Mouse (Mus musculus) kidney, postnatal 36 days (tissue): ENCODE measurements around the gene Thap8.

Source experiments
- DNase-seq, 2 experiments: peaks; one replicate each; pipeline ENCODE4 v3.0.0; 2021 to 2022; ENCODE audit warnings: mixed read lengths in 2 of 2

The Thap8 gene

DNA sequence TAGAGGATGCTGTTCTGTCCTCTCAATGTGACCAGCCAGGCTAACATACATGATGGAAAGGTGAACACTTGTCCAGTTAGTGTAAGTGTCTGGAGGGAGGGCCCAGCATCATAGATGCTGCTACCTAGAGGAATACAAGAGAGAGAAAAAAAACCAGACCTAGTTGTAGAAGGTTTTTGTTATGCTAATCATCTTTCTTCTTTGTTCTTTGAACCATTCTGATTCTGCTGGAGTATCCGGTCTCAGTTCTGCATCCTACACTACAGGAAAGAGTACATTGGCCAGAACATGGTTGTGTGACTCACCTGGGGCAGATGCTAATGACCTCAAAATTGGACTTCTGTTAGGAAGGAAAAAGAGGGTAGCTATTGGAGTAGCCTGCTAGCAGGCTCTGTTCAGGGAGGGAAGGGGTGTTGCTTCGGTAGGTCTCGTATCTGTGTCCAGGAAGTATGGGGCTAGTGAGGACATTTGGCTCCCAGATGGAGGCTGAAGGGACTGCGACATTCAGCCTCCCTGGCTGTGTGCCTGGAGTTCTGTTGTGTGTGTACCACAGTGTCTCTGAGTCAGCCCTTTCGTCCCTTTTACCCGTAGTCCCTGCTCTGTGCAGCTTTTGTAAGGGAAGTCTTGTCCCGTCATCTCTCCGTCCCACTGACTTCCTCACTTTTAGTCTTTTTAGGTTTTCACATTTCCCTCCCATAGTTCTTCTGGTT, 7.0 kb downstream of the Thap8 start:
- DNase-seq, result peak; percentile 49 to 53

DNA sequence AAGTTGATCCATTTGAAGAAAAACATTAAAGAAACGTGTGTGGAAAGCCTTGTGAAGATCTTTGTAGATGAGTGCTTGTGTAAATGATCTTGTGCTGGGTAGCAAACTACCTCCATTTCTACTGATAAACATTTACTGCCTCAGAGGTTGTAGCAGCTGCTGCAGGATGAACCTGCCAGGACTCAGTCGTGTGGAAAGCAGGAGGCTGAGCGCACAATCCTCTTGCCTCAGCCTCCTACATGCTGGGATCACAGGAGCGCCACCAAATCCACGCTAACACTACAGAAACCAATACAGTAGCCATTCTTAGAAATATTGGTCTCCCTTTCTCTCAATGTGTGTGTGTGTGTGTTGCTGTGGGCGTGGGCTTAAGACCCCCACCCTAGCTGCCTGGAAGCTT, 8.2 kb downstream of the Thap8 start:
- no peak for DNase-seq

DNA sequence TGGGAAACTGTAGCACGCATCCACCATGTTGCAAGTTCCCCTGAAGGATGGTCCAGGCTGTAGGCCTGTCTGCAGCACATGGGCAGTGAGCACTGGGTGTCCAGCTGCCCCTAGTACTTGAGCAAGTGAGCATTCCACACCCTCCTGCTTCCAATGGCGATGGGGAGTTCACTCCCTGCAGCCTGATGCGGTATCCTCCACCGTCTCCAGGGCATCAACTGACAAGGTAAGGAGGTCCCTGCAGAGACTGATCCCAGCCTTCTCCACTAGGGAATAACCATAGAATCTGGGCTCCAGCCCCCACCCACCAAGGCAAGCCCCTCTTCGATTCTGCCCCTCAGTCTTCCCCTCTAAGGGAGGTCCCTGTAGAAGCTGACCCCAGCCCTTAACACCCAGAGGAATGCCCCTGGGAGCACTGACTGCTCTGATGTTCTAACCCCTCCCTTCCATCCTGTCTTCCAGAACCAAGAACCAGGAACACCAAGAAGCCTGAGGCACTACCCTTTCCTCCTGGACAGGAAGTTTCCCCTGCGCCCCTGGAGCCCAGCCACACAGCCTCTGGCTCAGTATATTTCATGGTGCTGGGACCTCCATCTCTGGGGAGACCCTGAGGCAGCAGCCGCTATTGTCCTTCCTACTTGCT, 9.3 kb downstream of the Thap8 start:
- DNase-seq, result no peak

DNA sequence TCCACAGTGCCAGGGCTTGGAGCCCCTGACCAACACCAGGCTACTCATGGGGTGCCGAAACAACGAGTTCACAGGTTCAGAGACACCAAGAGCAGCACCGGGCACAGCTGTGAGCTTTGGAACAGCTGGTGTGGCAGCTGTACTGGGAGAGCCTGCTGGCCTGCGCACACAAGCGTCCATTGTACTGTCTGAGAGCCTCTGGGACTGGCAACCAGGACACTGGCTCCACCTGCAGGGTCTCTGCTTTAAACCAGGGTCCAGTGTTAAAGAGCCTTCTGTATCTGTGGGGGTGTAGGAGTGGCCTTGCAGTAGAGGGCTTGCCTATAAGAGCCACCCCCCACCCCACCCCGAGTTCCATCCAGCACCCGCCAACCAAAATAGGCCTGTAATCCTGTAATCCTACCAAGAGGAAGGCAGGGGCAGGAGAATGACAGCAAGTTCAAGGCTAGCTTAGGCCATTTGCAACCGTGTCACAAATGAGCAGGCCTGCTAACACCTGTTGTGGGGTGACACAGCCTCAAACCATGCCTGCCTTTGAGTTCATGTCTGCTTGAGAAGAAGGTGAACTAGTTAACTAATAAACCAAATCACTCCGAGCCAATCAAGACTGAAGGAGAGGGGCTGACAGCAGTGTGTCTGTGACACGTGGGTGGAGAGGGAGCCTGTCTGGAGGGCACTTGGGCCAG, 10.0 kb downstream of the Thap8 start:
- DNase-seq, result no peak

DNA sequence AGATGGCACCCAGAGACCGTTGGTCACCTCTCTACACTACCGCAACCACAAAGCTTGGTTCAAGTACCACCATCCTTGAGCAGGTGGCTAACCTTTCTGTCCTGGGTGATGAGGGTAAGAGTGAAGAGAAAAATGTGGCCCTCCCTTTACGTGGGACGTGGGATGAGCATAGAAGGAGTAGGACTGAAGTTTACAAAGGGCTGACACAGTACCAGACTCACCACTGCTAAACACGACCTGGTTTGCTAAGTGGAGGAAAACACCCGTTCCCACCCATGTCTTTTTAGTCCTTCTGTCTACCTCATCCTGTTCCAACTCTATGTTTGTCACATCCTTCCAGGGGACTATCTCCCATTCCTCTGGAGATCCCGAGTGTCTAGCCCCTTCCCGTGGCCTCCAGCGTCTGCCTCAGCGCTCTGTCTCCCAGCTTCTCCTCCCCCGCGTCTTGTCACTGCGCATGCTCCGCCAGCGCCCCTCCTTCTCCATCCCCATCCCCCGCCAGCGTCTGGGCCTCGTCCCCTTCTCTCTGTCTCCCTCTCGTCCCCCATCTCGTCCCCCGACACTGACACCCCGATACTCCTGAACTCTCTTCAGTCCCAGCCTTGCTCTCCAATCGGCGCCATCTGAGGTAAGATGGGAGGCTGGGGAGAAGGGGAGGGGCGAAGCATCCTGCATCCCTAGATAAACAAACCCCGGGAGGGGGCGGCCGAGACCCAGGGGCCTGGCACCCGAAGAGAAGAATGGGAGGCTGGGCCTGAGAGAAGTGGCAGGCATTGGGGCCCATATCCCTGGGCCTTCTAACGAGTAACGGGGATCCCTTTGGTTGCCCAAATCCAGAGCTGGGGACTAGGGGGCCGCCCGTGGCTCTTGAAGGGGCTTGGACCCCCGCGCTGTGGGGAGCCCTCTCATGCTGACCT, 11.6 kb downstream of the Thap8 start, which contains the start of gene Clip3:
Gene Clip3 (plus strand): TSS at position 514 of the 917 bp plus-strand sequence.
- DNase-seq, result peak in 1 of 2 experiments; percentile 63

DNA sequence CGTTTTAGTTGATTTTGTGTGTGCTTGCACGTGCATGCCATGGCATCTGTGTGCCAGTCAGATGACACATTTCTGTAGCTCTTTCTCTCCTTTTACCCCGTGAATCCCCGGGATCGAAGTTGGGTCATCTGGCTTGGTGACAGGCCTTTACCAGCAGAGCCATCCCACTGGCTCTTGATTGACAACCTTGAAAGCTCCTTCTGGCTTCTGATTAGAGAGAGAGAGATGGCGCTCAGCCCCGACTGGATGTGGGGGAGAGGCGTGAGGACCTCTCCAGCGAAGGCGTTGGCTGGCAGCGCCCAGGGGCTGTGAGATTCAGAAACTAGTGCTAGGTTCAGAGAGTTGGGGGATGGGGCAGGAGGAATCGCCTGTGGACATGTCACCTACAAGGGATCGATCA, 13.9 kb downstream of the Thap8 start:
- no peak for DNase-seq

DNA sequence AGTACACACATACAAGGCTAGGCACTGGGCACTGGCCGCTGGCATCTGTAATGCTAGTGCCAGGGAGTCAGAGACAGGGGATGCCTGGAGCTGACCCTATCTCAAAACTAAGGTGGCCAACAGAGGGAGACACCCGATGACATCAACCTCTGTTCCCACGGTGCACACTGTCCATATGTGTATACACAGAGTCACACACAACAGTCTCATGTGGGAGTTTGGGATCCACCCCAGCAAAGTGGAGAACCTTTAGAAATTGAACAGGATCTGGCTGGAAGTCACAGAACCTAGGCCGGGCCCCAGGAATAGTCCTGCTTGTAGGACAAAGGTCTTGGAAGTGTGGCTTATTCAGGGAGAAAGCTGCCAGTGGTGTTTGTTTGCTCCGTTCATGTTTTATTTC, 14.4 kb downstream of the Thap8 start:
- DNase-seq, result no peak

DNA sequence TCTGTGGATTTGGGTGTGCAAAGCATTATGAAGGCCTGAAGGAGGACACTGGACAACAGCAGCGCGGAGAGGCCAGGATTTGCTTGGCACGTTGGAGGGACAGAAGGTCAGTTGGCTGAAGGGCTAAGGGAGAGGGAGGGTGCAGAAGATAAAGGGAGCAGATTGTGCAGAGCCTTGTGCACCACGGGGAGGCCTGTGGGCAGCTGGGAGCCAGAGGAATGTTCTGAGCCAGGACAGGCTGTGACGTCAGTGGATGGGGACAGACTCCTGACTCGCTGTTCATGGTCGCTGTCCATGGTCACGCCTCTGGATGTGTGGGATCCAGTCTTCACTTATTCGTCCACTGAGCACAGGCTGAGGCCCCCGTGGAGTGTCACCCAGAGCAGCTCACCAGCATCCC, 15.2 kb downstream of the Thap8 start:
- peak in 1 of 2 experiments; percentile 40 for DNase-seq

DNA sequence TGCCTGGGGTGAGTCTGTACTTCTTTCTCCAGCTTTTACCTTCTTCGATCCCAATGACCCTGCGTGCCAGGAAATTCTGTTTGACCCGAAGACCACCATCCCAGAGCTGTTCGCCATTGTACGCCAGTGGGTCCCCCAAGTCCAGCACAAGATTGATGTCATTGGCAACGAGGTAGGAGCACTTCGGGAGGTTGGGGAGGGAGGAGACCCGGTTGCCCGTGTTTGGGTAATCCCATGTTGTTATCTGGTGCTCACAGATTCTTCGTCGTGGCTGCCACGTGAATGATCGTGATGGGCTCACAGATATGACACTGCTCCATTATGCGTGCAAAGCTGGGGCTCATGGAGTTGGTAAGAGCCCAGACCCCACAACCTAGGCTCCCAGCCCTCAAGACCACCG, 16.9 kb downstream of the Thap8 start:
- DNase-seq, result no peak

DNA sequence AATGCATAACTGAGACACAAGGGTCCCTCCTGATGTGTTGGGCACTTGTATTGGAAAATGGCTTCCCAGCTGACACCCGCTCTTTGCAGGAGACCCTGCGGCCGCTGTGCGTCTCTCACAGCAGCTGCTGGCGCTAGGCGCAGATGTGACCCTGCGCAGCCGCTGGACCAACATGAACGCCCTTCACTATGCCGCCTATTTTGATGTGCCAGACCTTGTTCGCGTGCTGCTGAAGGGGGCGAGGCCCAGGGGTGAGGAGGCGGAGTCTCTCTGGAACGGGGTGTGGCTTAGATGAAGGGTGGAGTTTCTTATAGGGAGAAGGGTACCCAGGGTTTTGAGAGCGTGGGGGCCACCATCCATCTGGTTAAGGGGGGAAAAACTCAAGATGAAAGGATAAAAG, 17.4 kb downstream of the Thap8 start:
- DNase-seq, result no peak

DNA sequence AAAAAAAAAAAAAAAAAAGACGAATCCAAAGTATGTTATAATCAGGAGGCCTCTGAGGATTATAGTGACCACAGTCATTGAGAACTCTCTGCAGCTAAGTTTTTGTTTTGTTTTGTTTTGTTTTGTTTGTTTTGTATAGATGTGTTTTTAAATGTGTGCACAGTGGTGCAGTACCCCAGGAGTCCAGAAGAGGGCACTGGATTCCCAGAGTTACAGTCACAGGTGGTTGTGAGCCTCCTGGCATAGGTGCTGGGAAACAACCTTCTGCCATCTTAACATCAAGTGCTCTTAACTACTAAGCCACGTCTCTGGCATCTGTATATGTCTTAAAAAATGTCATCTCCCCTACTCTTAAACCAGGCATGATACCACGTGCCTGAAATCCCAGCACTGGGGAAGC, 21.0 kb downstream of the Thap8 start:
- DNase-seq, result peak in 1 of 2 experiments; percentile 57

DNA sequence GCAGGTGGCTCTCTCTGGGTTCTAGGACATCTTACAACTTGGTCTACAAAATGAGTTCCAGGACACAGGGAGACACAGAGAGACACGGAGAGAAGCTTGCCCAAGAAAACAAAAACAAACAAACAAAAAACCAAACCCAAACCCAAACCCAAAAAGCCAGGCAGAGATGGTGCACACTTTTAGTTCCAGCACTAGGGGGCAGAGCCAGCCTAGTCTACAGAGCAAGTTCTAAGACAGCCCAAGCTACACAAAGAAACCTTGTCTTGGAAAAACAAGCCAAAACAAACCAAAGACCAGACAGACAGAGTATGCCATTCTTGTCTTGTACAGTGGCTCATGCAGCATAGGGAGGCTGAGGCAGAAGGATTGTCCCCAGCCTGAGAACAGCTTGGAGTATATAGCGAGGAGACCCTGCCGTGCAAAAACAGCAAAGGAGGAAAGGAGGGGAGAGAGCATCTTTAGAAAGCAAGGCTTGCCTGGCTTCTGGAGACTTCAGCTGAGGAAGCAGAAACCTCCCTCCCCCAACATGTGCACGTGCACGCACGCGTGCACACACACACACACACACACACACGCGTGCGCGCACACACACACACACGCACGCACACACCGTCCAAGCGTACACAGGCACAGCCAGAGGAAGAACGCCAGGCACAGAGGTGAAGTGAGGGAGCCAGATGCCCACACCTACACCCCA, 26.3 kb downstream of the Thap8 start:
- peak in 1 of 2 experiments; percentile 52 for DNase-seq

DNA sequence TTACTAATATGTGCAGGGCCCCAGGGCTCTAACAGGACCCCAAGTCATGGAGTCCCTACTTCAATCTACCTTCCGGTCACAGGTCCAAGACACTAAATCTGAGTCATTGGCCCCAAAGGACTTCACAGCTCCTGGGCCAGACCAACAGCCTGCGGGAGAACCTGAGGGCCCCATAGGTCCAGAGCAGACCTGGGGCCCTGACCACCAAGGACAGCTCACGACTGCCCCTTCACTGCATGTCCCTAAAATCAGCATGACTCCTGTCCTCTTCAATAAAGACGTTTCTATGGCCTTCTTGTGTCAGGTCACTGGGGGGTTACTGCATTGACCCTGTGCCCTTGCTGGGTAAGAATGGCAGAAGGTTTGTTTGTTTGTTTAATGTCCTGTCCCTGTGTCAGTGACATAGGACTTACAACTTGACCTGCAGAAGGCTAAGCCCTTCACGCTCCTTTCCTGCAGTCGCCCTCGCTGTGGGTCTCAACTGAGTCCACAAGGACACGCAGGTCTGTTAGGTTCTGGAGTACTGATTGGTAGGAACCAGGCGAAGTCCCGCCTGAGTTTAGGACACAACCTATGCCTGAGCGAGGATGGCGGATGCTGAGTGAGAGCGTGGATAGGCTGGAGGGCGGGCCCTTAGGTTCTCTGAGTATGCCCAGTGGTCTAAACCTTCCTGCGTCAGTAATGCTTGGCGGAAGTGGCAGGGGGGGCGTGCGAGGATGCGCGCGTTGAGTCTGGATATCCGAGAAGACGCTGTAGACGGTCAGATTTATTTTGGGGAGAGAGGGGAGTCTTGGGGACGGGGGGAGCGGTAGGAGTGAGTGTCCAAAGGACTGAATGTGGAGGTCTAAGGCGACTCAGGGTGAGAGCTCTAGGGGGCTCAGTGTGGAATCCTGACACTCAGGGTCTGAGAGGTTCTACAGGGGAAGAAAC, 28.4 kb downstream of the Thap8 start, which contains the start of gene Alkbh6:
Gene Alkbh6 (plus strand): TSS at position 642 of the 930 bp plus-strand sequence.
- peak; percentile 95 to 98 for DNase-seq

DNA sequence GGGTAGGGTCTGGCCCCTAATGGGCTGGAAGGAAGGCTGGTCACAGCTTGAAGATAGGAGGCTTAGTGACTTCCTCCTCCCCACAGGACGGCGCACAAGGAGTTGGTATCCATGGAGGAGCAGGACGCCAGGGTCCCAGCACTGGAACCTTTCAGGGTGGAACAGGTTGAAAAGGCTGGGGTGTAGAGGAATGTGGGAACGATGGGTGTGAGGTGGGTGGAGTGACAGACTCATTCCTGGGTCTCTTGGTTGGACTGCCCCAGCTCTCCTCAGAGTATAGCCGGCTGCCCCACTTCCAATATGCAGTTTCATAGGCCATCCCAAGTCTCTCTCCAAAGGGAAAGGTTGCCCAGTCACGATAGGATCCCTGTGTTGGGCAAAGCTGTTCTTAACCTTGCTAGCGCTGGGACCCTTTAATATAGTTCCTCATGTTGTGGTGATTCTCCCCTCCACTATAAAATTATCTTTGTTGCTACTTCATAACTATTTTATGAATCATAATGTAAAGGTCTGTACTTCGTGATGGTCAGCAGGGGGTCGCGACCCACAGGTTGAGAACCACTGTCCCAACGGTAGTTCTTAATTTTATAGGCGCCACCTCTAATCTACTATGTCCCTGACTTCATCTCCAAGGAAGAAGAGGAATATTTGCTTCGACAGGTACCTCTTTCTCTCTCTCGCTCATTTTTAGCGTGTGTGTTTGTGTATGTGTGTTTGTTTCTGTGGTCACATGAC, 29.7 kb downstream of the Thap8 start:
- DNase-seq, result peak in 1 of 2 experiments; percentile 47

DNA sequence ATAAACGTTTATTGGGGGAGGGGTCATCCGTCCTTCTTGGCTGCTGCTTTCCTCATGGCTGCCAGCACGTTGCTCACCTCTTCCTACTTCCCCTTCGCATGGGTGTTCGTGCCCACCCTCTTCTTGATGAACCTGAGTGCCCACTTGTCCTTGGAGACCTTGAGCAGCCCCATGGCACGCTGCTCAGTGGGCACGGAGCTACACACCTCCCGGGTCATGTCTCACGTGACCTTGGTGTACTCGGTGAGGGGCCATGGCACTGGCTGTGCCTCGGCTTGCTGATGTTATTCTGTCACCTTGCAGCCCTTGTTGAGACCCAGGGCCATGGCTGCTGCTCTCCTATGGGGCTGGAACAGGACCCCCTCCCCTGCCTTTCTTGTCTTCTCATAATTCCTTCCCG, 30.2 kb downstream of the Thap8 start:
- DNase-seq, result peak; percentile 41 to 62

DNA sequence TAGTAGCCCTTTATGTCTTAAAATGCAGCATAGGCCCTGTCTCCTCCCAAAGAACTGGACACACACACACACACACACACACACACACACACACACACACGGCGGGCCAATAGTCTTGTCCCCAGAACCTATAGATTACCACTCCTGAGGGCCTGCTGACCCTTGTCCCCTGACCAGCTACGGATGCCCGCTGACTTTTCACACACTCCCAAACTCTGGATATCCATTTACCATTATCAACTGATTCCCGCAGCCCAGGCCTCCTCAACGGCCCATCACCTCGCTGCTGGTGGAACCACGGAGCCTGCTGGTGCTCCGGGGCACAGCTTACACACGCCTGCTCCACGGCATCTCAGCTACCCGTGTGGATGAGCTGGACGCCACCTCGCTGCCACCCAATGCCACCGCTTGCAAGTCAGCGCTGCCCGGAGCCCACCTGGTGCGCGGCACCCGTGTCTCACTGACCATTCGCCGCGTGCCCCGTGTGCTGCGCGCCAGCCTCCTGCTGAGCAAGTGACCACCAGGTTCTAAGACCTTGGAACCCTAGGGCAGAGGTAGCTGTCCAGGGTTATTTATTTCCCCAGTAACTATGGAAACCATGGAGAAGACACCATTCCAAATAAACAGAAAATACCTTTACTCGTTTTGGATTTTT, 33.9 kb downstream of the Thap8 start:
- peak; percentile 80 to 83 for DNase-seq

DNA sequence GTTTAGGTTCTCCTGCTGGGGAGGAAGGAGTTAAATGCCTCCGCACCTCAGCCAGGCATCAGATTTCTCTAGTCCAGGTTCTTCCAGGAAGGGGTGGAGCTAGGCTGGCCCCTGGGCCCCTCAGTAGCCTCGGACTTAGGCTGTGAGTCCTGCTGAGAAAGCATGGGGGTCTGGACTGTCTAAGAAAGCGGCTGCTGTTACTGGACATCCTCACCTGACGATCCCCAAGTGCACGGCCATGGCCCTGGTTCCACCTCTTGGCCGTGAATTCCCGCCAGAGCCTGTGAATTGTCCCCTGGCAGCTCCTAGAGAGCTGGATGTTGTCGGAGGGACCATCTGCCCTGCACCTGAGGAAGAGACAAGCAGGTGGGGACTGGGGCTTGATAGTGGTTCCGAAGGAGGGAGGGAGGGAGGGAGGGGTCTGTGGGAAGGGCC, 34.8 kb downstream of the Thap8 start, which contains the start of gene Syne4:
Gene Syne4 (plus strand): TSS at position 87 of the 435 bp plus-strand sequence.
- peak; percentile 46 to 60 for DNase-seq

DNA sequence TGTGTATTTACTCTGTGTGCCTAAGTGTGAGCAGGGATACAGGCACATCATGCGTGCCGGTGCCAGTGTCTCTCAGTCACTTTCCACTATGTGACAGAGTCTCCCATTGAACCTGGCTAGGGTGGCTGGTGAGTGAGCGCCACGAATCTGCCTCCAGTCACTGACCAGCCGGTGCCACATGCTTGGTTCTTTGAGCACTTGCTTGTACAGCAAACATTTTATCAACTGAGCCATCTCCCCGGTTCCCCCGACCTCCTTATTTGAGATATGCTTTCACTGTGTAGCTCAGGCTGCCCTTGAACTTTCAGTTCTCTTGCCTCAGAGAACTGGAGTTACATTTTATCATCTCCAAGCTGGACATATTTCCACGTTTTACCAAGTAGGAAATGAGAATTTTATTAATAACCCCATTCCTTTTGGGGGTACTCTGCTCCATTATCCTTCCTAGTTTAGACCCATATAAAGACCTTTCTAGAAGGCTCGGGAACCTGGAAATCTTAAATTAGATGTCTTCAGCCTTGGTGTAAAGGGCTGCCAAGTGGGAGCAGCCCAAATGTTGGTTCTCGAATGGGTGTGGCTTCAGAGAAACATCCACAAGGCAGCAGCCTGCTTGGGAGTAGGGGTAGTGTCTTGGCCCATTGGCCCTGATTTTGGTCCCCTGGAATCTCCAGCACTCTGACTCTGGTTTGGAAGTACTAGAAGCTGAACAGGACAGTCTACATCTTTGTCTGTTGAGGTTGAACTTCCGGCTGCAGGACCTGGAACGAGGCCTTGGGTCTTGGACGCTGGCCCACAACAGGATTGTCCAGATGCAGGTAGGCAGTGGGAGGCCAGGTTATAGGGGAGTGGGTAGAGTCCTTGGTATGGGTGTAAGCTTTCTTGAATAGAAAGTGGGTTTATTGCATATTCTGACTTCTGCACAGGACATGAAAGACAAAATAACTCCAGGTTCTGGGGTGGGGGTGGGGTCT, 36.0 kb downstream of the Thap8 start:
- DNase-seq, result peak in 1 of 2 experiments; percentile 62
